Mouse (Mus musculus): Measurements from ENCODE around the gene Rbm26. TPM values are rescaled to one million over a fixed set of nuclear protein-coding genes. Genes with fewer than 3 reads are reported as not detected.

The Rbm26 gene
- polyA plus RNA-seq, 1 experiment from 2014 or later = 9.8 TPM

DNA sequence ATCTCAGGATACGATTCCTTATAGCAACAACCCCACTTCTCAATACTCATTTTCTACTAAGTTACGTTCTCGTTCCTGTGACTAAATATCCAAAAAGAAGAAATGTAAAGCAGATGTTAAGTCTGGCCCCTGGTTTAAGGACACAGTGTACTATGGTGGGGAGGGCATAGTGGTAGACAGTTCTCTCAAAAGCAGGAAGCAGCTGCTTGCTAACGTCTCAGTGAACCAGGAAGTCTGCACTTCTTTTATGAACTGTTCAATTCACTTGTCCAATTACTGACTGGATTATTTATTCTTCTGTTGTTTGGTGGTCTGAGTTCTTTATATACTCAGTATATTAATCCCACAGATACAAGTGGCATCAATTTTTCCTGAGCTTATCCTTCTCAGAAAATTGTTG lies 12.3 kb downstream of the Rbm26 start:
- Histone ChIP-seq H3K4me2 (ENCODE audit: low read depth, low read length) (0 out of 2 replicates have a peak overlapping the region, but pooled peaks have one; percentile 4), H3K9me3 (ENCODE audit: low read length) (no peaks in the 10 kb centered on the region), H3K36me3 (replicated peaks; ENCODE audit: insufficient read depth, low read length) (peaks cover 2% of the 10 kb centered on the region; the same call in 1 of the 2 replicates), H3K4me1 (ENCODE audit: insufficient read depth) (peaks cover 4% of the 10 kb centered on the region; the same call in 1 of the 2 replicates), H3K27me3 (ENCODE audit: insufficient read depth, low read length) (no peaks in the 10 kb centered on the region), H3K9ac (replicated peaks) (no peak overlapping the region), H3K4me3 (ENCODE audit: low read depth, low read length) (no peak overlapping the region), H3K27ac (ENCODE audit: low read depth) (no peak overlapping the region)
- TF ChIP-seq CTCF (IDR thresholded peaks at IDR 0.05; ENCODE audit: low read depth) (no peak), EP300 (IDR thresholded peaks at IDR 0.05; ENCODE audit: low read depth) (no peak)
- no peak for DNase-seq
- 45% methylated on average over 4 of the region's 4 CpGs for WGBS (ENCODE audit: insufficient replicate concordance)
- ATAC-seq = peak; percentile 68; the same call in 1 of the 2 replicates

DNA sequence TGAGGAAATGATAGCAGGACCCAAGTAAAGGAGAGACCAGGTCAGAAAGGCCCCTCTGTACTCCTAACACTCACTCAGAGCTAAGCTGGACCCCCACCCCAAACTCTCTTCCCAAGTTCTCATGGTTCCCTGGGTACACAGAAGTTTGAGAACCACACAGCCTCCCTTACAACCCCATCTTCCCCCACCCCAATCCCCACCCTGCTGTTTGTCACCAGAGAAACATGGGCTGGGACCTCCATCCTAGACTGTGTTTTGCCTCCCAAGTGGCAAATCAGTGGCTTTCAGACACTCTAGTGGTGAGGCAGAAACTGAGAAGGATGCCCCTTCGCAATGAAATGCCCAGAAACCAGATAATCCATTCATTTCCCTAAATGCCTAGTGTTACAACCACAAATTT lies 15.8 kb downstream of the Rbm26 start:
- Histone ChIP-seq H3K27me3 (ENCODE audit: insufficient read depth, low read length) (no peaks in the 10 kb centered on the region), H3K4me1 (ENCODE audit: insufficient read depth) (peaks cover 4% of the 10 kb centered on the region; the same call in 1 of the 2 replicates), H3K9me3 (ENCODE audit: low read length) (no peaks in the 10 kb centered on the region), H3K9ac (replicated peaks) (no peak overlapping the region), H3K36me3 (replicated peaks; ENCODE audit: insufficient read depth, low read length) (peaks cover 14% of the 10 kb centered on the region), H3K4me3 (ENCODE audit: low read depth, low read length) (no peak overlapping the region), H3K4me2 (ENCODE audit: low read depth, low read length) (no peak overlapping the region), H3K27ac (ENCODE audit: low read depth) (no peak overlapping the region)
- DNase-seq = no peak
- no peak for TF ChIP-seq EP300 (IDR thresholded peaks at IDR 0.05; ENCODE audit: low read depth)
- no peak for TF ChIP-seq CTCF (IDR thresholded peaks at IDR 0.05; ENCODE audit: low read depth)
- no peak for ATAC-seq
- 90% methylated on average over 1 of the region's 1 CpGs for WGBS (ENCODE audit: insufficient replicate concordance)

DNA sequence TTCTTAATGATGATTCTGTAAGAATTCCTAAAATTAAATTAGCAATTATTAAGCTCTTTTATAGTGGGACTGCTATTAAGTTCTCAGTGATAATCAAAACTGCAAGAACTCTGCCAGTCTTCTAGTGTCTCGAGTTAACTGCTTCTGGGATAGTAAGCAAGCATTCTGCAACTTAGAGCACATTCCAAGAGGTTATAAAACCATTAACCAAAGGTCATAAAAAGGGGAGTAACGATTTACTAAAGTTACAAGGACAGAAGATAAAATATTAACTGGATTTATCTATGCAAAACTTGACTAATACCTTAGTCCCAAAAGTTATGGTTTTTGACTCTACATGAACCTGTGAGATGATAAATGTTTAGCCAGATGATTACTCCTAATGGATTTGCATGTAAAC lies 18.6 kb downstream of the Rbm26 start:
- no peak for ATAC-seq
- Histone ChIP-seq H3K27ac (ENCODE audit: low read depth) (no peak overlapping the region), H3K9me3 (ENCODE audit: low read length) (no peaks in the 10 kb centered on the region), H3K4me2 (ENCODE audit: low read depth, low read length) (no peak overlapping the region), H3K4me1 (ENCODE audit: insufficient read depth) (peaks cover 4% of the 10 kb centered on the region; the same call in 1 of the 2 replicates), H3K27me3 (ENCODE audit: insufficient read depth, low read length) (no peaks in the 10 kb centered on the region), H3K4me3 (ENCODE audit: low read depth, low read length) (no peak overlapping the region), H3K36me3 (replicated peaks; ENCODE audit: insufficient read depth, low read length) (peaks cover 19% of the 10 kb centered on the region), H3K9ac (replicated peaks) (no peak overlapping the region)
- no peak for DNase-seq
- TF ChIP-seq EP300 (IDR thresholded peaks at IDR 0.05; ENCODE audit: low read depth) (no peak), CTCF (IDR thresholded peaks at IDR 0.05; ENCODE audit: low read depth) (no peak)
- 73% methylated on average over 2 of the region's 2 CpGs for WGBS (ENCODE audit: insufficient replicate concordance)

DNA sequence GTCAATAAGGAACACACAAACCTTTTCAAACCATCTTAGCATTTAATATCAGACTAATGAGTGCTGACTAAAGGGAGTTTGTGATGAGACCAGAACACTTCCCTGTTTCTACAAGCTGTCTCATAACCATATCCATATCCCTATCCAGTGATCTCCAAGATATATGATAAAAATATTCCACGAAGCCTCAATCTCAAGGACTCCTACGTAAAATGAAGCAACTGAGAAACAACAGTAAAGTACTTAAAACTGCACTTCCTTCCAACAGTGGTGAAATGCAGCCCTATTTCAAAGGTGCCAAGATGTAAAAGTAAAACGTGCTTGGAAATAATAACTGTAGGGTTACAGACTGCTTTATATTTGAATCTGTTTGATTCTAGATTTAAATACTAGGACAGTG lies 43.1 kb downstream of the Rbm26 start:
- Histone ChIP-seq H3K4me3 (ENCODE audit: low read depth, low read length) (no peak overlapping the region), H3K27ac (ENCODE audit: low read depth) (no peak overlapping the region), H3K27me3 (ENCODE audit: insufficient read depth, low read length) (no peaks in the 10 kb centered on the region), H3K36me3 (replicated peaks; ENCODE audit: insufficient read depth, low read length) (peaks cover 14% of the 10 kb centered on the region), H3K9ac (replicated peaks) (no peak overlapping the region), H3K4me1 (ENCODE audit: insufficient read depth) (no peaks in the 10 kb centered on the region), H3K9me3 (ENCODE audit: low read length) (no peaks in the 10 kb centered on the region), H3K4me2 (ENCODE audit: low read depth, low read length) (no peak overlapping the region)
- ATAC-seq (no peak), DNase-seq (no peak)
- 85% methylated on average over 3 of the region's 3 CpGs for WGBS (ENCODE audit: insufficient replicate concordance)
- TF ChIP-seq EP300 (IDR thresholded peaks at IDR 0.05; ENCODE audit: low read depth) (no peak), CTCF (IDR thresholded peaks at IDR 0.05; ENCODE audit: low read depth) (no peak)

DNA sequence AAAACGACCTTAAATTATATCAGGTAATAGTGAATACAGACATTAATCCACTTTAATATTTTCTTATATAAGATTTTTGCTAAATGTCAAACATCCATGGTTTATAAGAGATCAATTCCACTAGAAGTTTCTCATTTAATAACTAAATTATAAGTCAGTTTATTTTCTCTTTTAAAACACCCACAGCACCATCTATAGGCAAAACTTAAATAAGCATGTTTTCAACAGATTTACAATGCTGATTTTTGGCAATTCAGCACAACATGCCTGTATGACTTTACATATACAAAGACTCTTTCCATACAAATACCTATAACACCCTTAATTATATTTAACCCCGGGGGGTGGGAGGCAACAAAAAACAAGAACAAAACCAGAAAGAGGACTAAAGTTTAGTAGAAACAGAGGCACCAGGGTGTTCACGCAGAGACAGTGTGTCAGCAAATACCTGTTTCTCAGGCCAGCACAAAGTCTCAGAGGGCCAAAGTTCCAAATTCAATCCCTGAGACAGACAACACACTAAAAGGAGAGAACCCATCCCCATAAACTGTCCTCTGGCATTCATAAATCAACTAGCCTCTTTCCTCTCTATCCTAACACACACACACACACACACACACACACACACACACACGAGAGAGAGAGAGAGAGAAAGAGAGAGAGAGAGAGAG lies 49.3 kb downstream of the Rbm26 start:
- H3K4me2 ChIP-seq (ENCODE audit: low read depth, low read length) = no peak overlapping the region
- ATAC-seq (no peak), DNase-seq (no peak)
- H3K36me3 ChIP-seq (replicated peaks; ENCODE audit: insufficient read depth, low read length) = peaks cover 25% of the 10 kb centered on the region
- no peak overlapping the region for H3K4me3 ChIP-seq (ENCODE audit: low read depth, low read length)
- H3K4me1 ChIP-seq (ENCODE audit: insufficient read depth) = no peaks in the 10 kb centered on the region
- 68% methylated on average over 4 of the region's 4 CpGs for WGBS (ENCODE audit: insufficient replicate concordance)
- TF ChIP-seq CTCF (IDR thresholded peaks at IDR 0.05; ENCODE audit: low read depth) (no peak), EP300 (IDR thresholded peaks at IDR 0.05; ENCODE audit: low read depth) (no peak)
- no peak overlapping the region for H3K27ac ChIP-seq (ENCODE audit: low read depth)
- no peaks in the 10 kb centered on the region for H3K27me3 ChIP-seq (ENCODE audit: insufficient read depth, low read length)
- no peaks in the 10 kb centered on the region for H3K9me3 ChIP-seq (ENCODE audit: low read length)
- no peak overlapping the region for H3K9ac ChIP-seq (replicated peaks)

DNA sequence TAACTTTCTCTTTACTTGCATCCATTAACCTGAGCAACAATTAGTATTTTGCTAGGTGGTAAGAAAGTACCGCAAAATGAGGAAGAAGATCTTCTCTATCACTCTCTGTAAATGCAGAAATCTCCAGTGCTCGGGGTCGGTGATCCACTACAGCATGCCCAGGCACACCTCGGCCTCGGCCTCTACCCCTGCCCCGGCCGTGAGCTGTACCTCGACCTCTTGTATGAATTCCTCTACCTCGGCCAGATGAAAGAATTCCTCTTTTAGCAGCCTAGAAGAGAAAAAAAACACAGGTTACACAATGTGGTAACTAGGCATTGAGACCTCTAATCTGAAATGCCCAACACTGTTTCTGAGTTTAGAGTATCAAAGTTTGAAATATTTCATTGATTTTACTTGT lies 52.6 kb downstream of the Rbm26 start:
- TF ChIP-seq CTCF (IDR thresholded peaks at IDR 0.05; ENCODE audit: low read depth) (no peak), EP300 (IDR thresholded peaks at IDR 0.05; ENCODE audit: low read depth) (no peak)
- Histone ChIP-seq H3K36me3 (replicated peaks; ENCODE audit: insufficient read depth, low read length) (peaks cover 28% of the 10 kb centered on the region), H3K9me3 (ENCODE audit: low read length) (no peaks in the 10 kb centered on the region), H3K4me1 (ENCODE audit: insufficient read depth) (no peaks in the 10 kb centered on the region), H3K9ac (replicated peaks) (no peak overlapping the region), H3K27me3 (ENCODE audit: insufficient read depth, low read length) (no peaks in the 10 kb centered on the region), H3K4me3 (ENCODE audit: low read depth, low read length) (no peak overlapping the region), H3K4me2 (ENCODE audit: low read depth, low read length) (no peak overlapping the region), H3K27ac (ENCODE audit: low read depth) (no peak overlapping the region)
- ATAC-seq (peak; percentile 56), DNase-seq (no peak)
- 71% methylated on average over 9 of the region's 9 CpGs for WGBS (ENCODE audit: insufficient replicate concordance)

All from liver, postnatal 0 days (tissue).